Mouse (Mus musculus) CH12F3 (cell line): ENCODE measurements at regions not wholly inside any gene's neighbourhood (a gene's known extent, or its start where the extent isn't known, plus 50 kb on each side); places are given as distances from the start of the nearest gene placed in this dataset.

Experiments used
- in situ Hi-C: fragments of 300-500 bp; cut with MboI; formaldehyde crosslinking; loops from 2 replicates; pipeline ENCODE4 v1.14.3; 2020; ENCODE audit warnings: low sequenced_read_pairs

DNA sequence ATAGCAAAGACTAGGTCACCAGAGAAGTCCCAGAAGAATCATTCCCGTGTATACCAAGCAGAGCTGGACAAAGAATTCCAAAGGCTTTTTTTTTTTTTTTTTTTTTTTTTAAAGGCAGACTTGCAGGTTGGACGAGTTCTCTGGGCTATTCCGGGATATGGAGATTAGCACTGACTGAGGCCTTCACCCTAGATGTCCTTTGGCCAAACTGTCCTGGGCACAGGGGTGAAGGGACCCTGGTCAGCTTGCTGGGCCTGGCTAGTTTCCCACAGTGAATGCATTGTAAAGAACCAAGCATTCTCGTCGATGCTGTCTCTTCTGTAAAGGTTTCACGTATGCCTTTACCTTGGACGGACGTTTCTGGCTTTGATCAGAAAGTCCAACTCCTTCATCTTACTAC, 128.2 kb upstream of the Map3k1 start:
- in situ Hi-C loops = loop anchor here (25.0 kb wide), 1 partner anchor 125 kb away; the partner anchor contains the start of gene Map3k1

DNA sequence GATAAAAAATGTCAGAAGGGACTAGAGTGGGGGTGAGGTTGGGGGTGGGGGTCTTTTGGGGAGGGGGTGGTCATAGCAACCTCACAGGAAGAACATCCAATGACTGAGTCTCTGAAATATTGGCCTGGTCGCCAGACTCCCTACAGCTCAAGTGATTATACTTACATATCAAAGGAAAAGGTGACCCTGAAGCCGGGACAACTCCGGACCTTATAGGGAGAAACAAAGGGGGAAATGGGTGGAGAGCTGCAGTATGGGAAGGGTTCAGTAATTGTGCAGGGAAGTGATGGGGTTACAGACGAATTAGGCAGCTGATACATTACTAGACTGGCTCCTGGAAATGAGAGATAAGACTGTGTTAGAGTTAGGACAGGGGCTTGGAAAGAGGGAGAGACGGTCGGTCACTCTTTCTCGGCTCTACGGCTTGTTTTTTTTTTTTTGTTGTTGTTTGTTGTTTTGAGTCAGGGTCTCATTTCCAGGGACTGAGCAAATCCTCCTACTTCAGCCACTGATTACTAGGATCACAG, 130.2 kb upstream of the Map3k1 start:
- in situ Hi-C loops = loop anchor here (25.0 kb wide), 1 partner anchor 127 kb away; the partner anchor contains the start of gene Map3k1

DNA sequence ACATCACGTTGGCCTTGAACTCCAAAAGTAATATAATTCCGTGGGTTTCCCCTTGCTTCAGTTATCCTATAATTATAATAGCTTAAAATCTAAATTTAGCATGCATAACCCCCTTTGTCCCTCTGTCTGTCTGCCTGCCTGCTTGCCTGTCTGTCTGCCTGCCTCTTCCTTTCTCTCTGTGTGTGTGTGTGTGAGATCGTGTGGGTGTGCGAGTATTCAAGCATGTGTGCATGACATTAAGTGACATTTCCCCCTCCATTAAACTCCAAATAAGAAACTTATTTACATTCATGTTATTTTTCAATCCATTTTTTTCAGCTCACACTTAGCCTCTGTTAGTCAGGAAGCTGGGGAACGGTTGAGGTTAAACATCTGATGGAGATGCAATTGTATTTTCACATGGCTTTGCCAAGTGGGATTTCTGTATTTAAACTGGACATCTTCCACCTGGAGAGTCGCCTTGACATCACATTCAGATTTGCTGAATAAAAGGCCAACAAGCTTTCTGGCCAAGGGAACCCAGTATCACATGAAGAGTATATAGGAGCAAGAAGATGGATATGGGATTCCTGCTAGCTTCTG, 130.8 kb upstream of the Map3k1 start:
- in situ Hi-C loops = loop anchor here (25.0 kb wide), 1 partner anchor 127 kb away; the partner anchor contains the start of gene Map3k1

DNA sequence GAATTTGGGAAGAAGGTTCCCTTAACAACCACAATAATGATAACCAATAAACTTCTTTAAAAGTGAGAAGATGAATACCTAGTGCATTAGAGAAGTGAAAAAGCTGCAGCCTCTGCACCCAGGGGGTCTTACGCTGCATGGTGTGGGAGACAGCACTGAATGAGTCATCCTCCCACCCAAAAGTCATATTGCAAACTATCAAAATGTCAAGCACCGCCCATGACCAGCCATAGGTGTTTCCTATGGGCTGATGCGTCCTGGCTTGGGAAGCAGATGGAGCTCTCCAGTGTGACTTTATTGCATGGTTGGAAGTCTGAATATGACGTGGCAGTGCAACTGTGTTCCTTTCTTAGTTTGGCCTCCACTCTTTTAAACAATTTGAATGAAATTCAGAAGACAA, 131.5 kb upstream of the Map3k1 start:
- in situ Hi-C loops = loop anchor here (25.0 kb wide), 1 partner anchor 128 kb away; the partner anchor contains the start of gene Map3k1

- in situ Hi-C loops = loop anchor here (25.0 kb wide), 1 partner anchor 129 kb away; the partner anchor contains the start of gene Map3k1
Measured at GRCm38 (mm10) chr13:111940796-111941513, 132.2 kb upstream of the Map3k1 start.

- in situ Hi-C loops = loop anchor here (25.0 kb wide), 1 partner anchor 130 kb away; the partner anchor contains the start of gene Map3k1
Measured at GRCm38 (mm10) chr13:111941946-111942345, 133.2 kb upstream of the Map3k1 start.

DNA sequence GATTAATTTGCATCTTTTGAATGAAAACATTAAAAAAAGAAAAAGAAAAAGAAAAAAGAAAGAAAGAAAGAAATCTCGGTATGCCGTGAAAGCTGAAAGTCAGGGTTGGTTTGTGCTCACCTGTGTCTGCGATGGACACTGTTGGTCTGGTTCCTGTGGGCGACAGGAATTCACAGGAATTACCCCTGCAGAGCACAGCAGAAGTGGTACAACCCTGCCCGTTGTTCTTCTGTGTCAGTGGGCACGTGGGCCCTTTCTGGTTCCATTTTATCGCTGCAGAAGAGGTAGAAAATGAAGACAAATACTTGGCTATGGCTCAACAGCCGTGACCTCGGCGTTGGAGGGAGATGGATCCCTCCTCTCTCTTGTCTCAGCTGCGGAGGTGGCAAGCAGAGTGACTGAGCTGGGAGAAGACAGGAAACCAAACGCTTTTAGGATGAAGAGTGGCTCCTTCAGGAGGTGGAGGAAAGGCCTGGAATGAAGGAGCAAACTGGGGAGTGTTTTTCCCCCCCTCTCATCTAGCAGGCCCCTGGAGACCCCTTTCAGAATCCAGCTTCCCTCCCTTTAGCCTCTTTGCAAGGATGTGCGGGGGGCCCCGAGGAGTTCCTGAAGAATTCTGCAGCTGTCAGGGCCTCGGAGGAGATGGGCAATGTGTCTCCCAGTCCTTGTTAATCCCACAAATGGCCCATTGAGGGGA, 134.7 kb upstream of the Map3k1 start:
- in situ Hi-C loops = loop anchor here (25.0 kb wide), 1 partner anchor 131 kb away; the partner anchor contains the start of gene Map3k1

GRCm38 (mm10) chr13:111944089-111944406, 135.3 kb upstream of the Map3k1 start:
- in situ Hi-C loops = loop anchor here (25.0 kb wide), 1 partner anchor 132 kb away; the partner anchor contains the start of gene Map3k1

DNA sequence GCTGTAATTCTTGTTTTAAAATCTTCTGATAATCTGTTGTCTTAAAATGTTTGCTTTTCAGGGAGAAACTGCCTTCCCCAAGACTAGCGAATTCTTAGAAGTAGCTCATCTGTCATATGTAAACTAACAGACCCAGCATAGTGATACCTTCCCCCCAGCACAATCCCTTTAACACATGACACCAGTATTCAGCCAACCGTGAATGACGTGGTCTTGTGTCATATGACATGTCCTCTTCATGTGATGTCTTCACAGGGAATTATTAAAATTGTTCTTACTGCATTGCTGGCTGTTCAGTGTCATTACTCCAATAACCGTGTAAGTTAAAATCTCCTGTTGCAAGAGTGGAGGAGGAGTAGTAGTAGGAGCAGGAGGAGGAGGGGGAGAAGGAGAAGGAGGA, 137.5 kb upstream of the Map3k1 start:
- in situ Hi-C loops = loop anchor here (25.0 kb wide), 1 partner anchor 134 kb away; the partner anchor contains the start of gene Map3k1

GRCm38 (mm10) chr13:111946811-111947210, 138.0 kb upstream of the Map3k1 start:
- in situ Hi-C loops = loop anchor here (25.0 kb wide), 1 partner anchor 135 kb away; the partner anchor contains the start of gene Map3k1

GRCm38 (mm10) chr13:111948395-111948794, 139.6 kb upstream of the Map3k1 start:
- in situ Hi-C loops = loop anchor here (25.0 kb wide), 1 partner anchor 136 kb away; the partner anchor contains the start of gene Map3k1

DNA sequence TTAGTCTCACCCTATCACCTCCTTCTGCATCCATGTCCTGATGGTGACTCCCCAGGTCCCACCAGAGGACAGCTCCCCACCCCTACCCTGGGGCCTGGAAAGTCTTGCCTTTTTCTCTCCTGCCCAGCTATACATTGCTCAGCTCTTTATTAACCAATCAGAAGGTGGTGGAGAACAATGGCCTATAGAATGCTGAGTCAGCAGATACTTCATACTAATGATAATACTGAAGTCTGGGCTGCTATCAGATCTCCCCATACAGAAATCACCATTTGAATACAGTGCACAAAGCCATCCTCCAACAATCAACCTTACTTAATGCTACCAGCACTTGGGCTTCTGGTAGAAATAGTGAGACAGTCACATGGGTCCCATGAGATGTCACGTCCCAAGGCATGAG, 141.2 kb upstream of the Map3k1 start:
- in situ Hi-C loops = no loop called here

- in situ Hi-C loops = no loop called here
Measured at GRCm38 (mm10) chr13:111953860-111954519, 145.2 kb upstream of the Map3k1 start.

DNA sequence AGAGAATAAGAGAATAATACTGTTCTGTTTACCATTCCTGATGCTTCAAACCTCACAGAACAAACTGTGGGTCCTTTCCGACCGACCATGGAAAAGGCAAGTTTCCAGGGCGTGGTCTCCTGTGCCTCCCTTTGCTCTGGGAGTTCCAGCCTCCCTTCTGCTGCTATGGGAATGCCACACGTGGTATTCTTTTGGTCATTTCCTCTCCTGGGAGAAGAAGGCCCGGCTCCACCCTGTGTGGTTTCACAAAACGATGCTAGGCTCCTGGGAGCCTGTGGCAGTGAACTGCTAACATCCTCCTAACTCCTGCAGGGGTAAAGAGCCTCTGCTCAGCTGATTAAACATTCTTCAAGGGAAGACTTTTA, 145.7 kb upstream of the Map3k1 start:
- in situ Hi-C loops = no loop called here

- in situ Hi-C loops = no loop called here
Measured at GRCm38 (mm10) chr13:111957118-111957517, 148.3 kb upstream of the Map3k1 start.

DNA sequence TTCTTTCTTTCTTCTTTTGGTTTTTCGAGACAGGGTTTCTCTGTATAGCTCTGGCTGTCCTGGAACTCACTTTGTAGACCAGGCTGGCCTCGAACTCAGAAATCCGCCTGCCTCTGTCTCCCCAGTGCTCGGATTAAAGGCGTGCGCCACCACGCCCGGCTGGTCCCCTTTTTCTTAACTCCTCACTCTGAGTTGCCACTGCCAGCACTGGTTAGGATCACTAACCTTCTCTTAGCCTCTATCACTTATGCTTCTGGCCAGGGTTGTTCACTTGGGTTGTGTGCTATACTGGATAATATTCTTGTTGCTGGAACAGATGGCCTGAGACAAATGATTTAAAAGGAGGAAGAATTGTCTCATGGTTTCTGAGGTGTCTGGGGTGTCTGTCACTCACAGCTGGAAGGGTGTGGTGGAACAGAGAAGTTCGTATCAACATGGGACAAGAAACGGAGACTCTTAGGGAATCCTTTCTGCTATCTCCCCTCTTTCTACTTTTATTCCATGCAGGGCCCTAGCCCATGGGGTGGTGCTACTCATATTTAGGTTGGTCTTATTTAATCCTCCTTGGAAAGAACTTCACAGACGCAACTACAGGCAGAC, 149.0 kb upstream of the Map3k1 start:
- in situ Hi-C loops = no loop called here

- in situ Hi-C loops = no loop called here
Measured at GRCm38 (mm10) chr13:111958421-111958820, 149.6 kb upstream of the Map3k1 start.

GRCm38 (mm10) chr13:111960036-111960435, 151.2 kb upstream of the Map3k1 start:
- in situ Hi-C loops = no loop called here

DNA sequence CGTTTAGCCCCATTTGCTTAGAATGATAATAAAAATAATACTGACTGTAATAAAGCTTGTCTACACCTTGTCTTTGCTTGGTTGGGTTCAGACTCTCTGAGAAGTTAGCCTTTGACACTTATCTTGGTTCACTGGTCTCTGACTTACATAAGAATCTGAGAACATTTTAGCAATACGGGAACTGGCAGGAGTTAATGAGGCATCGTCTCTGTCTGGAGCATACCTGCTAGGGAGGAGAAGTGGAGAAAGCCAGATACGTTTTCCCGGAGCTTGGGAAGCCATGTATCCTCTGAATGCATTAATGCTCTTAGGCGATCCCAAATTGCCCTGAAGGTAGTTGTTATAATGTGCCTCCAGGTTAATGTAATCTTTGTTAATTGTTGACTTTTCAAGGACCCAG, 152.6 kb upstream of the Map3k1 start:
- in situ Hi-C loops = no loop called here

DNA sequence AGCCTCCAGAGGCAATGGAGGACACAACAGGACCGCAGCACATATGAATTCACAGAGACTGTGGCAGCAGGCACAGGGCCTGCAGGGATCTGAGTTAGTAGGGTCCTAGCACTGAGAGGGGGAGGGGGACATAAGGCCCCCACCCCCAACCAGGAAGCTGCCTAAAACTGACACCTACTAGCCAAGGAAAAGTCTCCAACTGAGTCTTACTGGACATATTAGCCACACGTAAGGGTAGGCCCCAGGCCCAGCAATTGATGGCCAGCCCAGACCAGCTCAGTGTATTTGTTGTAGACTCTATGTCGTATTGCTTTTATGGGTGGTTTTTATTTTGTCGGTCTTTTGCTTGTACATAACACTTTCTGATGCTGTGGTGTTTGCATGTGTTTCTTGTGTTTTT, 153.4 kb upstream of the Map3k1 start:
- in situ Hi-C loops = no loop called here
